In genomic region chr17:33539106-33539675, GRCm38 (mm10) we compare ENCODE assay signal across 10 mouse cellular contexts. TPM values are rescaled to one million over a fixed set of nuclear protein-coding genes. Genes with fewer than 3 reads are reported as not detected.
A peak's percentile ranks its signal among the peaks of the same experiment; 100 is the strongest.
DNase-seq lines count a peak whose midpoint lies in the region.
"Had no signal": no experiment of that assay in that cellular context is flagged by ENCODE, and none has a peak within 500 bp of the region (broad histone marks: within the 10 kb centered on the region; RNA-seq: fewer than 3 reads in every experiment).

No protein-coding gene starts in this region.

- H3K4me3 ChIP-seq in embryonic facial prominence, embryonic 10.5 days: no peak overlapping the region
- H3K4me3 ChIP-seq: erythroblast, embryonic 14.5 days had no signal

- peak; percentile 46 for DNase-seq in layer of hippocampus, adult 11-12 months (ENCODE audit: low spot score)
- no peak for DNase-seq in layer of hippocampus, adult 9-10 months (ENCODE audit: low spot score)
- DNase-seq in CD8-positive naive resting alpha-beta T cell, adult 2 months (ENCODE audit: low read depth in 2 of 2, low spot score in 2 of 2): peak; percentile 14 to 47
- DNase-seq in adrenal gland, adult 2 months: peak; percentile 53
- peak; percentile 34 for DNase-seq in embryonic facial prominence, embryonic 10.5 days (ENCODE audit: low spot score)
- peak; percentile 54 for DNase-seq in left cerebral cortex, postnatal 4 days
- peak; percentile 67 for DNase-seq in retina, embryonic 14.5 days (ENCODE audit: low spot score)
- DNase-seq in gastrocnemius, postnatal 14 days: no peak

- no peaks in the 10 kb centered on the region for H3K9me3 ChIP-seq in embryonic facial prominence, embryonic 10.5 days

- H3K27me3 ChIP-seq in embryonic facial prominence, embryonic 10.5 days (replicated peaks; ENCODE audit: low read depth, poor library complexity, severe bottlenecking): no peaks in the 10 kb centered on the region

- H3K36me3 ChIP-seq in embryonic facial prominence, embryonic 10.5 days (replicated peaks): peaks cover 75% of the 10 kb centered on the region

- 91% methylated on average over 3 of the region's 3 CpGs for WGBS in embryonic facial prominence, embryonic 10.5 days

- H3K4me1 ChIP-seq in embryonic facial prominence, embryonic 10.5 days: no peaks in the 10 kb centered on the region

- no peak overlapping the region for H3K27ac ChIP-seq in embryonic facial prominence, embryonic 10.5 days (replicated peaks)
- H3K27ac ChIP-seq: macrophage had no signal

- intact Hi-C loops in left cerebral cortex, postnatal 4 days (cut with DNase I): loop anchor here (5.0 kb wide), 1 partner anchor 97 kb away; no protein-coding TSS in a partner anchor
- intact Hi-C loops in gastrocnemius, postnatal 14 days (cut with DNase I; ENCODE audit: low total_unique reads): loop anchor here (2.0 kb wide), 1 partner anchor 98 kb away; no protein-coding TSS in a partner anchor

RNA-seq across cellular contexts. Expression of gene Adamts10, which starts 15.2 kb away (rescaled TPM):
- total RNA-seq in adrenal gland, adult 2 months (2021): 10 to 100 TPM; 21.2 to 22.4 TPM
- polyA plus RNA-seq in adrenal gland, adult 2 months (2012; rRNA removed): 52.5 and 58.1 TPM in 2 replicates
- polyA plus RNA-seq in embryonic facial prominence, embryonic 10.5 days (2016; fragmentation: Nextera tagmentation; extraction: Ambion mirVana): 58.3 and 70.1 TPM in 2 replicates
- 10 to 100 TPM; 63.9 to 64.7 TPM for total RNA-seq in left cerebral cortex, postnatal 4 days (2021)
- total RNA-seq in gastrocnemius, postnatal 14 days (2021): 10 to 100 TPM; 17.3 to 19.1 TPM

RNA-seq across cellular contexts. Expression of gene Myo1f, which starts 16.3 kb away (rescaled TPM):
- total RNA-seq in adrenal gland, adult 2 months (2021): 1 to 10 TPM; 1.9 to 3.4 TPM
- polyA plus RNA-seq in adrenal gland, adult 2 months (2012; rRNA removed): 2.5 and 2.7 TPM in 2 replicates
- polyA plus RNA-seq in embryonic facial prominence, embryonic 10.5 days (2016; fragmentation: Nextera tagmentation; extraction: Ambion mirVana): 2.0 and 2.3 TPM in 2 replicates
- total RNA-seq in left cerebral cortex, postnatal 4 days (2021): 1 to 10 TPM in 1 of 2 experiments, under 1 TPM in 1; 0.92 to 1.3 TPM
- total RNA-seq in gastrocnemius, postnatal 14 days (2021): 1 to 10 TPM in 1 of 2 experiments, under 1 TPM in 1; 0.93 to 1.4 TPM

Comparison
In these comparisons a context has a peak if more than half of its experiments do, and no peak if none do; other contexts are left out.
1. DNase-seq: peak in layer of hippocampus, adult 11-12 months (single experiment), CD8-positive naive resting alpha-beta T cell, adult 2 months (2 of 2), adrenal gland, adult 2 months (single experiment), embryonic facial prominence, embryonic 10.5 days (single experiment), left cerebral cortex, postnatal 4 days (single experiment) and retina, embryonic 14.5 days (single experiment); none in layer of hippocampus, adult 9-10 months (single experiment) and gastrocnemius, postnatal 14 days (single experiment).